Mouse (Mus musculus): ENCODE measurements around the gene Sox4. TPM values are rescaled to one million over a fixed set of nuclear protein-coding genes. Genes with fewer than 3 reads are reported as not detected.

Gene Sox4
- 92.1 and 138 TPM in 2 replicates for polyA plus RNA-seq (2012)

DNA sequence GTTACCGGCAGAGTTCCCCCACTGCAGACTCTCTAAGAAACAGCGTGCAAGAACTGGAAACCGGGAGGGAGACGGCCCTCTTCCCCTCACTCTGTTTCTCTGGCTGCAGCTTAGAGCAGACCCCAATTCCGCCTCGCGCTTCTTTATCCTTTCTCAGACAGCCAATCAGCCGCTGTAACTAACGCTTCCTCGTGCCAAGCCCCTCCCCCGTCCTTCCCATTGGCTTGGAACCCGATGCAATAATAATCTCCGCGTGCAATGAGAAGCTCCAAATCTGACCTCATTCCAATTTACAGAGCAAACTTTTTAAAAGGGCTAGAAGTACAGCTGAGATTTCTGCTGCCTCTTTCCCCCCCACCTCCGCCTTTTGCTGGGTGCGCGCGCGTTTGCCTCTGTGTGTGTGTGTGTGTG, at the start of gene Sox4:
TSS of gene Sox4 (minus strand) at position 133 of the 411 bp plus-strand sequence.

